Mouse (Mus musculus) embryo, embryonic 10 days (tissue): Measurements from ENCODE around the gene Spef1.

Experiments
- DNase-seq: peaks from one replicate; pipeline ENCODE4 v3.0.0-alpha.2; 2015; ENCODE audit warnings: low spot score

Spef1 gene

DNA sequence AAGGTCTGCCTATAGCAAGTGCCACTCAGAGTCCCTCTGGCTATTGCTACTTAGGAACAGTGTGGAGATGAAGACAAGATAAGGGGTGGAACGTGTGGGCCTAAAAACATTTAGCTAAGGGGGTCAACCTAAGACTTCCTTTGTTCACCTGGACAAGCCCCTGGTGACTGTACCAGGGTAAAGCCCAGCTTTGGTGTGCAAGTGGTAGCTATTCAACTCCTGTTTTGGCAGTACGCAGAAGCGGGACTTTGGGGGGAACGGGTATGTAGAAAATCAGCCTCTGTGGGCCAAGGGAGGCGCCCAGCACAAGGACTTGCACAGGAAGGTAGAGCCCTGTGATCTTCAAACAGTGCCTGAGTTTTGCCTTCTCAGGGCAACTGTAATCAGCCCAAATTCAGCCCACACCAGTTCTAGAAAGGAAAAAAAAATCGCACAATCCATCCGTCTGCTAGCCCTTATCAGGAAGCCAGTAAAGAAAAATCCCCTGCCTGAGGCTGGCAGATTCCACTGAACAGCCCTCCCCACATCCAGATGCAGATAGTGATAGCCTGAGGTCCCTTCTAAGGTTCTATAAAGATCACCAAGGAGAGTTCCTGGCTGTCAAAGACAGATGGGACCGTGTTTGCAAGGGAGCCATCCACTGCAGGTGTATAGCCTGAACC lies 18.6 kb upstream of the Spef1 start:
- no peak for DNase-seq

DNA sequence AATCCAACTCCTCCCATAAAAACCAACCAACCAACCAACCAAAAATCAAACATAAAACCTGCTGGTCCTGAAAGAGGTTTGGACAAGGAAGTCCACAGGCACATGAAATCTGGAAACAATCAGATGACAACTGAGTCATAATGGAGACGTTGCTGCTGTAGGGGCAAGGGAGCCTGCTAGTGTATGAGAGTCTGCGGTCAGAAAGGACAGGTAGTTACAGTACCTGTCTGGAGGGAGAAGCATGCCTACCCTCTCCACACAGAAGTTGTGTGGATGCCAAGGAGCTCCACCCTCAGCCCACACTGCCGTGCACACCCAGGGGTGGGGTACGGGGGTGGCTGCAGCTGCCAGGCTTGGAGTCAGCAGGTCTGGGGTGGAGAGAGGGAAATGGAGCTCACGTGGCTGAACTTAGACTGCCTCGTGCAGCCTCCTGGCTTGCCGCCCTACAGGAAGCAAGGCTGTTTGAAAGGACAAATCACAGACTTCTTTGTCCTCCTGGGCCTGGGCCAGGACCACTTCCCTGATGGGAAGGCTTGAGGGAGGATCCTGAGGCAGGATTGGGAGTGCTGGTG lies 17.4 kb upstream of the Spef1 start:
- DNase-seq, result no peak

DNA sequence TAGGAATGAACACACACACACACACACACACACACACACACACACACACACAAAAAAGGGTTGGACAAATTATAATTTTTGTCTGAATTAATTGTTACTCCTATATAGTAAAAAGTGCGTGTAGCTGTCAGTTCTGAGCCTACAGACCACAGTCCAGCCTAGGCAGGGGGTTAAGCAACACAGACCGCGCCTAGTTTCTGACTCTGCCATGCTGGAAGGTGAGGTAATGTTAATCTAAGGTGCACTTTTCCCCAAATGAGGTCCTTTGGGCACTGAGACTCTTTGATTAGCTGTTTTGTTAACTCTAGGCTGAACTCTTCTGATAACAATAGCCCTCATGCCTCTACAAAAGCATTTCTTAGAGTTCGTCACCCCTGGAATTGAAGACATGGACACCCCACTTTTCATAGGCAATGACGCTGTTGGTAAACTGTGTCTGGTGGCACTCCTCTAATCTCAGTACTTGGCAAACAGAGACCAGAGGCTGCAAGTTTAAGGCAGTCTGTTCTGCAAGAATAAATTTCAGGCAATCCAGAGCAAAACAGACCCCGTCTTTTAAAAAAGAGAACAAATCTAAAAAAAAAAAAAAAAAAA lies 16.8 kb upstream of the Spef1 start:
- DNase-seq, result no peak

DNA sequence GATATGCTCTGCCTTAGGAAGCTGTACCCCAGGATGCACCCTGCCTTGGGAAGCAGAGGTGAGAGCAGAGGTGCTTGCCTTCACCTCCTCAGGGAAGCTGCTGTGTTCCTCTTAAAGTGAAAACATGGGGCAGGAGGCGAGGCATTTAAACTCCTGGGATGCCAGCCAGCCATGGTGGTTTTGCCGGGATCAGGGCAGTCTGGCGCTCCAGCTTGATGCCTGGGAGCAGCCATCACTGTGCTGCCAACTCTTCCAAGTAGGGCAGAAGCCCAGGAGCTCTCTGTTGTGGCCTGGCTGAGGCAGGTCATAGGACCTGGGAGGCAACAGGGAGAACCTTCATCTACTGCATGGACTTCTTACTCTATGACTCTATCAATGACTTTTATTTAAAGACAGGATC lies 14.2 kb upstream of the Spef1 start:
- DNase-seq, result no peak

DNA sequence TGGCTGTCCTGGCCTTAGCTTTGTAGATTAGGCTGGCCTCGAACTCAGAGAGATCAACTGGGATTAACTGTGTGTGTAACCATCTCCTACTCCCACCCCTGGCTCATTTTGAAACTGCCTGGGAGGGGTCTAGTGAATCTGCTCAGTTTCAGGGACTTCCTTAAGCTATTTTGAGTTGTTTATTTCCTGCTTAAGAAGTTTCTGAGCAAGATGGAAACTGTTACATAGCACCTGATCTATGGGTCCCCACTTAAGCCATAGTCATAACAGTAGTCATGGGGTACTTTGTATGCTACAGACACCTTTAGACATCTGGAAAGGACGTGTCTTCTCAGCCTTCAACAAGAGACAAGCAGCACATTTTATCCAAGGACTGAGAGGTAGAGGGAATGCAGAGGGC lies 13.6 kb upstream of the Spef1 start:
- no peak for DNase-seq

DNA sequence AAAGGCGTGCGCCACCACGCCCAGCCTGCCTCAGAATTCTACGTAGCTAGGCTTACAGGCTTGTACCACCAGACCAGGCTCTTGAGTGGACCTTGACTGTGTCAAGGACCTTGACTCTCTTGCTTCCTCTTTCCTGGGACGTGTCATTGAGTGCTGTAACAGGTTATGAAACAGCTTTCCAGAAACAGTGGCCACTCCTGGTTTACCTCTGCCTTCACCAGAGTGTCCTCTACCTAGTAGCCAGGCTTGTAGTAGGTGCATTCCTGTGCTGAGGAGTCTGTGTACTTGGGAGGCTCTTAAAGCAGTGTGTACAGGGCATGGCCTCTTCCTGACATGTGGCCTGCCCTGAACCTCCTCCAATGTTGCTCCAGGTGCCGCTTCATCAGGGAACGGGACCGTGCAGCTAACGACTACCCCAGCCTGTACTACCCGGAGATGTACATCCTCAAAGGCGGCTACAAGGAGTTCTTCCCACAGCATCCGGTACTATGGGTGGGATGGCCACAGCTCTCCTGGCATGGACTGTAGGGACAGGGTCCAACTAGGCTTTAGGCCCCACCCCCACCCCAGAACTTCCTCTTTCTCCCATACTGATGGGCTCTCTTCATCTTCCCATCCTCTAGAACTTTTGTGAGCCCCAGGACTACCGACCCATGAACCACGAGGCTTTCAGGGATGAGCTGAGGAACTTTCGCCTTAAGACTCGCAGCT lies 9.7 kb upstream of the Spef1 start:
- DNase-seq, result no peak

DNA sequence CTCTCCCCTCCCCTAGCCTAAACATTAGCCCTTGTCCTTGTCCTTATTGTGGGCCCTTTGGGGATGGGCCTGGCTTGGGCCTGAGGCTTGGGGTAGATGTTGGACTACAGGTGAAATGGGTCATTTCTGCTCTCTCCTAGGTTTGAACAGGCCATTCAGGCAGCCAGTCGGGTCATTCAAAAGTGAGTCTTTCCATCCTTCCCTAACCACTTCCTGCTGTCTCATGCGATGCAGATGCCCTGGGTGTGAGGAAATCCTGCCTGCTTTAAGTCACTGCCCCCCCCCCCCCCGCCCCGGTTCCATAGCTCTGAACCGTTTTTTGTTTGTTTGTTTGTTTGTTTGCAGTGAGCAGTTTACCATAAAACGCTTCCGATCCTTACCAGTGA lies 3.9 kb upstream of the Spef1 start:
- DNase-seq, result no peak

DNA sequence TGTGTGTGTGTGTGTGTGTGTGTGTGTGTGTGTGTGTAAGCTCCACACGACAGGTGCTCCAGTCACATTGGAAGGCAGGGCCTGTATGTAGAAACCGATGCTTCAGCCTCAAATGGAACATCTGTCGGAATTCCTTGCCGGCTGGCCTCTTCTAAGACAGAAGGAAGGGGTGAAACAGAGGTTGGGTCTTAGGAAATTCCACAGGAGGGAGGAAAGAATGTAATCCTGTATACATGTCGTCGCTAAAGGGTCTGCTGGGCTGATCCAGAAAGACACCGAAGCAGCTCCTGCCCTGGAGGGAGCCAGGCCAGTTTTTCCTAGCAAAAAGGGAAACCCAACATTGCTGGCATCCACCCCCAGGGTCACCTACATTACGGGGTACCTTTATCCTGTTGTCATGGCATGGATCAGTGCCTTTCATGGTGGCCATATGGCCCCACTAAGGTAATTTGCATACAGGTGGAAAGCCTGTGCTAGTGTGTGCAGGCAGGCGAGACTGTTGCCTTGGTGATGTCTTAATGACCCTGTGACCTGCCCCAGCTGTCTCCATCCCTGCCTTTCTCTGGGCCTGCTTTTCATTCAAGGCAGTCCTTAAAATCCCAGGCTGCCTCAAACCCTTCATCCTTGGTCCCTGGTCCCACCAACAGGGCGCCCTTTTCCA lies 3.4 kb upstream of the Spef1 start:
- peak; percentile 85 for DNase-seq

DNA sequence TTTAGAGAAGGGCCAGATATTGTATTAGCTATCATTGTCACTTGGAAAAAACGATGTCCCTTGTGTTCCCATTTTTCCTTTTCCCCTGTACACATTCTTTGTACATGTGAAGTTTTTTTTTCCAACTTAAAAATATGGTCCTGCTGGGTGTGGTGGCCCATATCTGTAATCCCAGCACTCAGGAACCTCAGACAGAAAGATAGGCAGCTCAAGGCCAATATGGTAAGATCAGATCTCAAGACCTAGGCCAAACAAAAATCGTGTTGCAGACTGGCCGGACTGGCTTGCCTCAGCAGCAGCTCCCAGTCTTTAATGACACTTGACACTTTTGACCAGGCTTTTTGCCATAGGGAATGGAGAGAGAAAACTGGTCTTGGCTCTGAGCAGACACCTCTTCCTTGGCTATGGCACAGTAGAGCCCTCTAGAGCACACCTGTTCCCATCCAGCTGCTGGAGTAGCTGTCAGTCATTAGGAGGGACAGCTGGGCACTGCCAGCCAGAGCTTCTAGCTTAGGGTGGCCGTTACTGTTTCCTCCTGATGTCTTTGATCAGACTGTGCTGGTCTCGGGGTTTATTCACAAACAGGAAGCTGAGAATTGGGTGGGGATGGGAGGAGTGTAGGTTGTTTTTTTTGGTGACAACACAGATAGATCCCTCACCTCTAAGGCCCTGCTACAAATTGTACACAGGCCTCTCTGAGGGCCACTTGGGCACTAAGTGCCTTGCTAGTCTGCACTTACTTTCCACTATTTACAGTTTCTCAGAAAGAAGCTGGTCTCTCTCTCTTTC lies 2.6 kb upstream of the Spef1 start:
- no peak for DNase-seq

DNA sequence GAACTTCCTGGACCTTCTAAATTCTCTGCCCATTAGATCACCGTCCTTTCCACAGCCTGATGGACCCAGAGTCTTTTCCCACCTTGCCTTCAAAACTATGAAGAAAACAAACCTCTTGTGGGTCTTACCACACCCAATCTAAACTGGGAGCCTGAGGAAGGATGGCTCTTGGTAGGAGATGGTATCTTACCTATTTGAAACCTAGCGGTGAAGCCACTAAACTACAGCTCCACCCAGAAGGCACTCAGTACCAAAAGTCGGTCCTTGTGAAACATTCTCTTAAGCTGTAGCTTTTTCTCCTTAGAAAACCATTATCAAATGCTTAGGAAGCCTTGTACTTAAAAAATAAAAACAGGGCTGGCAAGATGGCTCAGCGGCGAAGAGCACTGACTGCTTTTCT lies 1.2 kb upstream of the Spef1 start:
- DNase-seq, result no peak

DNA sequence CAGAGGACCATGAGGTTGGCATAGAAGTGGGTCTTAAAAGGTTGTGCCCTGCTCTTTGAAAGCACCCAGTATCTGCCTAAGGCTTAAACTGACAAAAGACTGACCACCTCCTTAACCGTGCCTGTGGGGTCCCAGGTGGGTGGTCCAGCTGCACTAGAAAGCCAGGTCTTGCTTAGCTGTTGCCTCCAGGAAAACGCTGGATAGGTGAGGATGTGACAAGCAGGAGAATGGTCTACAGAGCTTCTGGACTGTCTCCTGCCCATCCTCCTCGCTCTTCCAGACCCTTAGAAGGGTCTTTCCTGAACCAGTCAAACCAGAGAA lies 480 bp upstream of the Spef1 start:
- no peak for DNase-seq

DNA sequence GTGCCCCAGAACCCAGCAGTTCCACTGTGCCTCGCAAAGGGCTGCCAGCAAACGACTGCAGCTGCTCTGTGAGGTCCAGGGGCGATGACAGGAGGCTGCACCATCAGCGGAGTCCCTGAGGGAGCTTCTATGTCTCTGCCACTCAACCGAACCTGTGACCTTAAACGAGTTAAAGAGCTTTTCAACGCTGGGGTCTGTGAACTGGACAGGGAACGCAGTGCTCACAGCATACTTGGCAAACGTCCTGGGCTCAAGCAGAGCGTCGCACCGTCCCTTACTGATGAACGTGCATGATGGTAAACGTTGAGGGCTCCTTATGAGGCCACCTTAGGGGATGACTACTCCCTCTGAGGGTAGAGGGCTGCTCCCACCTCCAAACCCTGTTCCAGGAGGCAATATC lies 739 bp downstream of the Spef1 start:
- no peak for DNase-seq

DNA sequence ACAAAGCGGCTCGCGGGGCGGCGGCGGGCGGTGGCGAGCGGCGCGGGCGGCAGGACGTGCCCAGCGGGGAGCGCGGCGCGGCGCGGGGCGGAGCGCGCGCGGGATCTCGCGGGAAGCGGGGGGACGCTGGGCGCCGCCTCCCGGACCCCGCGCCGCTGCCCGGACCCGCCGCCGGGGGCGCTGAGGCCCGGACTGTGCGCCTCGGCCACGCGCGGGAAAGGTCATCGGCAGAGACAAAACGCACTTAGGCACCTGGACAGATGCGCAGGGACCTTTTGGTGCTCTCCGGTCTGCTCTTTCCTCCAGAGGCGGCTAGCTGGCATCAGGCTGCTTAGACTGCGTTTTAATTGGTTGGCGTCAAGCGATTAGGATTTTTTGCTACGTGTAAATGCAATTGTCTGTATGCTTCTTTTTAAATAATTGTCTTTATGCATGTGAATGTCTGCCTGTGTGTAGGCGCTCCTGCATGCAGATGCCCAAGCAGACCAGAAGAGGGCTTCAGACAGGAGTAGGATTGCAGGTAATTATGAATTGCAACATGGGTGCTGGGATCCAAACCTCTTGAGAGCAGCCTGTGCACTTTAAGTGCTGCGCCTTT lies 7.0 kb downstream of the Spef1 start, which contains the start of gene Cenpb:
Cenpb (minus strand) TSS at position 78 of the 598 bp plus-strand sequence.
- DNase-seq, result peak; percentile 85

DNA sequence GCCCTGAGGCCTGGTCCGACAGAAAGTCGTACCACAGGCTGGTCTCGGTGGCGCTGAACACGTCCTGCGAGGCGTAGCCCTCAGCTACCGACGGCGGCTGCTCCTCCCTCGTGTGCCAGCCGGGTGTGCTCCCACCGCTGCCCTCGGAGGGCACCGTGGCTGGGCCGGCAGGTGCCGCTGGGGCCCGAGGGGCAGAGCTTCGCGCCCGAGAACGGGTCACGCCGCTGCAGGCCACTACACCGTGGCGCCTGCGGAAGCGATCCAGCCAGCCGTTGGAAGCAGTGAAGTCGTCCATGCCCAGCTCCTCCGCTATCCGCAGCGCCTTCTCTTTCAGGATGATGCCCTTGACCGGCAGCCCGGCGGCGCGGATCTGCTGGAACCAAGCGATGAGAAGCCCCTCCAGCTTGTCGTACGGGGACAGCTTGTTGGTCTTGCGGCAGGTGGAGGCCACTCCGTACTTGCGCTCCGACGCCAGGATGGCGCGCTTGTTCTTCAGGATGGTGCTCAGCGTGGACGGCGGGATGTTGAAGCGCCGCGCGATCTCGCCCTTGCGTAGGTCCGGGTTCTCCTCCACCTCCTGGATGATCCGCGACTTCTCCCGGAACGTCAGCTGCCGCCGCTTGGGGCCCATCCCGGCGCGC lies 7.7 kb downstream of the Spef1 start:
- DNase-seq, result peak; percentile 81

DNA sequence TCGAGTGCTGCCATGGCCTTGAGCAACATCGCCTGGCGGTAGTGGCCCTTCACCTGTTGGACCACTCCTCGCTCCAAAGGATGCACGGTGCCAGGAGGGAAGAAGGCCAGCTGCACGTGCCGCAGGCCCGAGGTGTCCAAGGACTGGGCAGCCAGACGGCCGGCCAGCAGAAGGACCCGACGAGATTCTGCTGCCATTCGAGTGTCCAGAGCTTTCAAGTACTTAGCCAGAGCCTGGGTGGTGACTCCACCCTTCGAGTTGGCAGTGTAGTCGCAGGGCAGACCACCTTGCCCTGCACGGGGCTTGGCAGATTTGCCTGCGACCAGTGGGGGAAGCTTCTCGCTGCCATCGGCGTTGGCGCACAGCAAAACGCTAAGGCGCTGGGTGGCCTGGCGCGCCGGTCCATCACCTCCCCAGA lies 8.2 kb downstream of the Spef1 start:
- DNase-seq, result no peak

DNA sequence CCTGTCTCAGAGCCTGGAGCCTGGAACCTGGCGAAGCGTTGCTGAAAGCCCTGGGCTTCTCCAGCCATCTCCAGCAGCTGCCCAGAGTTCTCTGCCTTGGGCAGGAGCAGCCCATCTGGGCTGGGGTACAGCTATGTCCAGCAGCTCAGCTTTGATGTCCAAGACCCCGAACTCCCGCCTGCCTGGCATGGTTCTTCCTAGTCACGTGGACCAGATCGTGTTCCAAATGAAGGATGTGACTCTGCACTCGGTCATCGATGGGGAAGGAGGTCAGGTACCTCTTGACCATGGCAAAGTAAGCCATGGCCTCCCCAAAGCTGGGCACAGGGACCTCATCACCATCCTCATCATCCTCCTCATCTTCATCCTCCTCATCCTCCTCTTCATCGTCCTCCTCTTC lies 9.2 kb downstream of the Spef1 start:
- no peak for DNase-seq

DNA sequence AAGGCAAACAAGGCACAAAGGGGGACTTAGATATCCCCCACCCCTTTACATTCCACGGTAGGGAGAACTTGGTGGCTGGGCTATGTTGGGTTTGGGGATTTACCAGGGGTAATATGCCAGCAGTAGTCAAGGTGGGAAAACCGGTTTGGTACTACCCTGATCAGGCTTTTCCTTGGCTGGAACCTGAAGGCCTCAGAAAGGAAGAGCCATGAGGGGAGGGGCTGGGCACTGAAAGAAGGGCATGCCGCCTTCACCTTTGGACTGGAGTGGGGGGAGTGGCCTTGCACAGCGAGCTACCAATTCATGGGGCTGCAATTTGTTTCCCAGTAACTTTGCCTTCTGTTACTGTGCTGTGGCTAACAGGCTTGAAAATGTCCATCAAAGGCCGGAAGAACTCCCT lies 10.6 kb downstream of the Spef1 start:
- no peak for DNase-seq

DNA sequence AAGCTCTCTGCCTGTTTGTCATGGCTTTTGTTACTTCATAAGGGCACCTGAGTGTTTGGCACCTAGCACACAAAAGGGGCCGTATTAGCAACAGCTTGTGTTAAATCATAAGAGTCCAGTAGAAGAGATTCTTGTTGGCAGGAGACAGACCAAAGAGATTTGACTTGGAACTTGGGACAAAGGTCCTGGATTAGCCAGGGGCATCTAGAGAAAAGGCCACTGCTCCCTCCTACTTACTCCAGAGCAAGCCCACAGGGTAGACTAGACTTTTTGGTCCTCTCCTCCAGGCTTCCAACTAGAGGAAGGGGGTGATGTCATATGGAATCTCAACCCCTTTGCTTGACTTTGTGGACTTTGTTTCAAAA lies 11.2 kb downstream of the Spef1 start:
- no peak for DNase-seq

DNA sequence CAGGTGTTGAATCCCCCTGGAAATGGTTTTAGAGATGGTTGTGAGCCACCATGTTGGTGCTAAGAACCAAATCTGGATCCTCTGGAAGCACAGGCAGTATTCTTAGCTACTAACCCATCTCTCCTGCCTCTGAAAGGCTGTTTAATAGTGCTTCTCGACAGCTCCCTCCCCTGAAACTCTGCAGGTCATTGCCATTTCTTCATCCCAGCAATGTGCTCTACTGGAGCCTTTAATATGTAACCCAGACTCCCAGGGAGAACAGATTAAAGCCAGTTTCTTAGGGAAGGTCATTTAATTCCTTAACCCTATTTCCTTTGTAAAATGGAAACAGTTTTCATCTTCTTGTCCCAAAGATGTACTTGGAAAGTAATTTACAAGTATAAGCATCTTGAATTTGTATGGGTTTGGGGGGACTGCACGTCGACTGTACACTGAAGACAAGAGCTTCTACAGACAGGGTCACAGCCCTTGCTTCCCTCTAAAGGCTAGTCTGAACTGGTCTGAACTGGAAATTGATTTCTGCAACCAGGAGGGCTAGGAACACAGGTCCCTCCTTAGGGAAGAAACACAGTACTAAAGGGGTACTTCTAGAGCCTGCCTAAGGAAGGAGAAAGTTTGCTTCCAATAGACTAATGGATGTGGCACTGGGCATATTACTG lies 11.7 kb downstream of the Spef1 start:
- no peak for DNase-seq

DNA sequence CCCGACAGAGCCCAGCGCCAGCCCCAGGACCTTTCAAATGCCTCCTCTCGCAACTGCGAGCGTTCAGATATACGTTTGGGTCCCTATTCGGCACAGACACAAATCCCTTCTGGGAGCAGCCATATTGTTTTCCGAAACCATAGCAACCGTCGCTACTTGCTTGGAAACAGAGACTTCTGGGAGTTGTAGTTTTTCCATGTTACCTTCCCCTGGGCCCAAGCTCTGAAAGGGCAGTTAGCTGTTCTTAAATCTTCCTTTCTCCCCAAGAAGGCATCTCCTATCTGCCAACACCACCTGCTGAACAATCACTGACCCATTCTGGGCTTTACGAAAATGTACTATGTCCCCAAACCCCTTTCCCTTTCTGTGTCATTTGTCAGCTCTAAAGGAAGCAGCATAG lies 12.4 kb downstream of the Spef1 start:
- DNase-seq, result peak; percentile 93

DNA sequence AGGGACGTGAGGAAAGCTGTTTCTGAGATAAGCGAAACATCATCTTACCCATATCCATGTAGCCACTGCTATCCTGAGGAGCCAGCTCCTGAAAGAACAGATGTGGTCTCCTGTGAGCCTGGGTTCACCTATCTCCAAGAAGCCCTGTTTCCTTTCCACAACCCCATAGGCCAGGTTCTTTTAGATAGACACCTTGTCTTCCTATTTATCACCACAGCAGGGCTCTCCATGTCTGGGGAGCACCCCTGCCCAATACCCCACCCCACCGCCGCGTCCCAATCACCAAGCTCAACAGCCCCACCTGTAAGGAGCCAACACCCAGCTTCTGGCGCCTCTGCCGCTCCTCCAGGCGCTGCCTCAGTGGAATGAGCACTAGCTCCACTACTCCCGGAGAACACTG lies 14.8 kb downstream of the Spef1 start:
- DNase-seq, result no peak
